Mouse (Mus musculus): ENCODE measurements around the gene Mthfd1l.

Gene Mthfd1l

GRCm38 (mm10) chr10:3978326-3978725 lies 5.4 kb downstream of the Mthfd1l start:
- DNase-seq (ENCODE audit: low read depth), result no peak

- no peak for DNase-seq (ENCODE audit: low read depth)
Measured at GRCm38 (mm10) chr10:3978792-3979488, 6.0 kb downstream of the Mthfd1l start.

- no peak for DNase-seq (ENCODE audit: low read depth)
Measured at GRCm38 (mm10) chr10:3980231-3980630, 7.3 kb downstream of the Mthfd1l start.

GRCm38 (mm10) chr10:3990295-3990883 lies 17.5 kb downstream of the Mthfd1l start:
- DNase-seq (ENCODE audit: low read depth), result no peak

- peak; percentile 57 for DNase-seq (ENCODE audit: low read depth)
Measured at GRCm38 (mm10) chr10:3993365-3994102, 20.6 kb downstream of the Mthfd1l start.

GRCm38 (mm10) chr10:3995277-3995676 lies 22.4 kb downstream of the Mthfd1l start:
- DNase-seq (ENCODE audit: low read depth), result no peak

- DNase-seq (ENCODE audit: low read depth), result peak; percentile 58
Measured at GRCm38 (mm10) chr10:3996170-3996876, 23.4 kb downstream of the Mthfd1l start.

- DNase-seq (ENCODE audit: low read depth), result no peak
Measured at GRCm38 (mm10) chr10:3997851-3998426, 25.0 kb downstream of the Mthfd1l start.

GRCm38 (mm10) chr10:4002711-4003110 lies 29.8 kb downstream of the Mthfd1l start:
- no peak for DNase-seq (ENCODE audit: low read depth)

- no peak for DNase-seq (ENCODE audit: low read depth)
Measured at GRCm38 (mm10) chr10:4005191-4005590, 32.3 kb downstream of the Mthfd1l start.

- DNase-seq (ENCODE audit: low read depth), result no peak
Measured at GRCm38 (mm10) chr10:4006296-4007015, 33.5 kb downstream of the Mthfd1l start.

- DNase-seq (ENCODE audit: low read depth), result no peak
Measured at GRCm38 (mm10) chr10:4022628-4023303, 49.8 kb downstream of the Mthfd1l start.

- no peak for DNase-seq (ENCODE audit: low read depth)
Measured at GRCm38 (mm10) chr10:4026616-4027015, 53.7 kb downstream of the Mthfd1l start.

- no peak for DNase-seq (ENCODE audit: low read depth)
Measured at GRCm38 (mm10) chr10:4027466-4027865, 54.5 kb downstream of the Mthfd1l start.

- no peak for DNase-seq (ENCODE audit: low read depth)
Measured at GRCm38 (mm10) chr10:4028851-4029442, 56.0 kb downstream of the Mthfd1l start.

GRCm38 (mm10) chr10:4033761-4034160 lies 60.8 kb downstream of the Mthfd1l start:
- no peak for DNase-seq (ENCODE audit: low read depth)

- no peak for DNase-seq (ENCODE audit: low read depth)
Measured at GRCm38 (mm10) chr10:4036476-4036875, 63.6 kb downstream of the Mthfd1l start.

GRCm38 (mm10) chr10:4037066-4037465 lies 64.1 kb downstream of the Mthfd1l start:
- DNase-seq (ENCODE audit: low read depth), result no peak

- DNase-seq (ENCODE audit: low read depth), result no peak
Measured at GRCm38 (mm10) chr10:4038576-4038975, 65.7 kb downstream of the Mthfd1l start.

- peak; percentile 4 for DNase-seq (ENCODE audit: low read depth)
Measured at GRCm38 (mm10) chr10:4041691-4042090, 68.8 kb downstream of the Mthfd1l start.
